Mouse (Mus musculus) Patski (cell line): Measurements from ENCODE around the gene Ccdc146. TPM values are rescaled to one million over a fixed set of nuclear protein-coding genes. Genes with fewer than 3 reads are reported as not detected.

Experiments
- ATAC-seq: fragments of 100-300 bp; one replicate; pipeline ENCODE4 v1.8.0; 2021
- CTCF ChIA-PET: fragments of 350-600 bp; sonication (Branson Sonifier 250); formaldehyde crosslinking; loops from one replicate; lab custom pipeline; 2022; ENCODE audit warnings: inconsistent platforms; lab: Charles Lee
- POLR2A ChIA-PET: fragments of 350-600 bp; sonication (Branson Sonifier 250); formaldehyde crosslinking; loops from one replicate; lab custom pipeline; 2022; ENCODE audit warnings: antibody characterized with exemption, inconsistent platforms; lab: Charles Lee
- DNase-seq: peaks from one replicate; pipeline ENCODE4 v3.0.0-alpha.2; 2011; ENCODE audit warnings: low read depth, low spot score
- H3K27me3 ChIP-seq: fragments of 371-371 bp; one replicate; pipeline ENCODE4 v1.5.1; 2021
- CTCF ChIP-seq: fragments of 100-300 bp; IDR thresholded peaks from one replicate; pipeline ENCODE4 v1.5.1; 2021
- in situ Hi-C: fragments of 300-500 bp; cut with MboI; formaldehyde crosslinking; loops from 3 replicates; pipeline ENCODE4 v1.11.1; 2018; ENCODE audit warnings: low pct_unique_long_range_greater_than_20kb, mixed read lengths
- polyA plus RNA-seq: library from polyadenylated mRNA; unstranded; gene quantifications from one replicate; pipeline ENCODE4 v1.2.3, GENCODE M21; 2021

Ccdc146 gene
- polyA plus RNA-seq, 1 experiment from 2014 or later: 0.37 TPM

GRCm38 (mm10) chr5:21376935-21377334 lies 47.5 kb downstream of the Ccdc146 start:
- ATAC-seq (no peak), DNase-seq (no peak)
- peaks cover 29% of the 10 kb centered on the region for H3K27me3 ChIP-seq
- POLR2A ChIA-PET: no interaction called here
- in situ Hi-C loops: no loop called here
- CTCF ChIA-PET: interaction anchor here (1.0 kb wide), 1 partner anchor 18 kb away, joined by 3 read pairs; no protein-coding TSS in a partner anchor
- no peak for TF ChIP-seq CTCF

DNA sequence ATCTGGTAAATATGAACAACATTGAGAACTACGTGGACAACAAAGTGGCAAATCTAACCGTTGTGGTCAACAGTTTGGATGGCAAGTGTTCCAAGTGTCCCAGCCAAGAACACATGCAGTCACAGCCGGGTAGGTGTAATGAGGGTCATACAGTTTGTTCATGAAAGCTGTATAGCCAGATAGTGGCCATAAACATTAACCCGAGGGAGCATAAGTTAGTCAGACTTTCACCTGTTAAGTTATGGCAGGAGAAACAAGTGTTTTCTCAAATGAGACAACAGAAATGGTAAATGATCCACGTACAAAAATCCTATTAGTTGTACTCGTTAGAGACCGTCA lies 51.3 kb downstream of the Ccdc146 start:
- in situ Hi-C loops: no loop called here
- DNase-seq (no peak), ATAC-seq (no peak)
- POLR2A ChIA-PET: no interaction called here
- CTCF ChIA-PET: no interaction called here
- no peak for TF ChIP-seq CTCF
- H3K27me3 ChIP-seq: peaks cover 51% of the 10 kb centered on the region

- H3K27me3 ChIP-seq: peaks cover 48% of the 10 kb centered on the region
- no peak for DNase-seq
- ChIA-PET CTCF (no interaction called here), POLR2A (no interaction called here)
- TF ChIP-seq CTCF: no peak
- ATAC-seq: no peak
- in situ Hi-C loops: no loop called here
Observed at GRCm38 (mm10) chr5:21372493-21373179, 51.8 kb downstream of the Ccdc146 start, which contains the start of gene Fgl2. Gene Fgl2 (plus strand): TSS chr5:21372642.

GRCm38 (mm10) chr5:21371920-21372319 lies 52.6 kb downstream of the Ccdc146 start:
- no peak for ATAC-seq
- in situ Hi-C loops: no loop called here
- H3K27me3 ChIP-seq: peaks cover 44% of the 10 kb centered on the region
- no peak for DNase-seq
- TF ChIP-seq CTCF: no peak
- ChIA-PET POLR2A (no interaction called here), CTCF (no interaction called here)

DNA sequence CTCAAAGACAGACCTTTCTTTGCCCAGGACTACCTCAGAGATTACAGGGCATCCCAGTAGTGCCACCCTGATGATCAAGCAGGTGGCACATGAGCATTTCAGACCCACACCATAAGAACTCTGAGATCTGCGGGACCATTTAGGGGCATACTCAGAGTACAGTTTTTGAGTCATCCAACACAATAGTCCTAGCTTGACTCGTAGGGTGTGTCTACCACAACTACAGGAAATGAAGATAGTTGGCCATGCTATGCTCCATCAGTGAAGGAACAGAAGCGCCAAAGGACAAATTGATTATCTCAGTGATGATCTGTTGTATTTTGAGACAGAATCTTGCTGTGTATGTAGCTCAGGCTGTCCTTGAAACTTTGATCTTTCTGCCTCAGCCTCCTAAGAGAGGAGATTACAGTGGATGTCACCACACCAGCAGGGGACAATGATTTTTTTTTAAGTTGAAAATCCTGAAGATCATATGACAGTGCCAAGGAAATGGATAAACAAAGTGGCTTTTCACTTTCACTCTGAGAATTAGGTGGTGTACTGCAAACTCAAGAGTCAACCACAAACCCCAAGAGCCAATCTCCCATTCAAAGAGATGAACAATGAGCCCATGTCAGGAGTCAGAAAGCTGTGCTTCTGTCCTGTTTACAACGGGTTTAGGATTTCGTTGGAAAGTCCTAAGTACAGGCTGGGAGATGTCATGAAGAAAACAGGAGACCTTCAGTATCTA lies 54.1 kb downstream of the Ccdc146 start:
- in situ Hi-C loops: no loop called here
- no peak for DNase-seq
- ATAC-seq: no peak
- ChIA-PET POLR2A (no interaction called here), CTCF (no interaction called here)
- no peak for TF ChIP-seq CTCF
- peaks cover 49% of the 10 kb centered on the region for H3K27me3 ChIP-seq

DNA sequence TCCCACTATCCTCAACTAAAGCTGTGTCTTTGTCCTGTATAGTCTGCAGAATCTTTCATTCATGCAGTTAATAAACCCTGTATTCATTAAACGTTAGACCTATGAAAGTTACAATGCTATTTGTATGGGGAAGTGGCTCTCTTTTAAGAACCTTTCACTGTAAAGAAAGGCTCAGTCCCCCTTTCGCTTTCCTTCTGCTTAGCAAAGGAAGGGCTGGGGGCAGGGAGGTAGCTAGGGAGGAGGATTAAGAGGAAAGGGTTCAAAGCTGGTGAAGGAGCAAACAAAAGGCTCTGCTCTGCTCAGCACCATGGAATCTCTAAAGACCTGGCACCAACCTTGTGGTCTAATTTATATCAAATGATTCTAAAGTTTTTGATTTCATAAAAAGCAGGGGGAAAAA lies 57.0 kb downstream of the Ccdc146 start:
- no peak for ATAC-seq
- DNase-seq: no peak
- peaks cover 50% of the 10 kb centered on the region for H3K27me3 ChIP-seq
- in situ Hi-C loops: no loop called here
- TF ChIP-seq CTCF: no peak
- CTCF ChIA-PET: no interaction called here
- POLR2A ChIA-PET: no interaction called here

DNA sequence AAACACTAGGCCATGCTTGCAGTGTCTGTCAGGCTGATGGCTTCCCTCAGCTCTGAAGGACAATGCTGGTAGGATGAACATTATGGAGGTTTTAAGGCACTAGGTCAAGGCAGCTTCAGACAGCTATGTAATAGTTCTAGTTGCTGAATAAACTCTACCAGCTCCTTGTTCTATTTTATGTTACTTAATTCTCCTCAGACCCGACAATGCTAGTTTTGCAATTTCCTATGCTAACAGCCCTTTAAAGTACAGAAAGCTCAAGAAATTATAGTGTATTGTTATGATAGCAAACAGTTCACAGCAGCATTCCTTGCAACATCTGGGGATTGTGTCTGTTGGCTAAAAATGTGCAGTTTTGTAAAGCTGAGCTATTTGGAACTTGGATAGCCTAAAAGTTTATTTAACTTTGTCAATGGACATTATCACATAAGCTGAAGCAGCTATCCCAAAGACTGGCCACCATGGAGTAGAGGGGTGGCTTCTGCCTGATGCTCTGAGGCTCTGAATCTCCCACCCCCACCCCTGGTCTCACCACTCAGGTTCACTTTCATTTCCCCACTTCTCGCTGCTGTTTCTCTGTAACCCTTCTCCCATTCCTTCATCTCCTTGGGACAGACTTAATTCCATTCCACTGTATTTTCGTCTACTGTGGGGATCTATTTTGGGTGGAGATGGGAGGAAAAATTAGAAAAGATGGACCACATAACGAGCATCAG lies 58.0 kb downstream of the Ccdc146 start:
- no peak for ATAC-seq
- peaks cover 44% of the 10 kb centered on the region for H3K27me3 ChIP-seq
- ChIA-PET POLR2A (no interaction called here), CTCF (interaction anchor here (1.3 kb wide), 1 partner anchor 12 kb away, joined by 3 read pairs; no protein-coding TSS in a partner anchor)
- TF ChIP-seq CTCF: no peak
- in situ Hi-C loops: no loop called here
- DNase-seq: no peak

- ATAC-seq: no peak
- H3K27me3 ChIP-seq: peaks cover 53% of the 10 kb centered on the region
- ChIA-PET CTCF (interaction anchor here (3.2 kb wide), 1 partner anchor 11 kb away, joined by 8 read pairs; no protein-coding TSS in a partner anchor), POLR2A (no interaction called here)
- no peak for TF ChIP-seq CTCF
- in situ Hi-C loops: no loop called here
- DNase-seq: no peak
Observed at GRCm38 (mm10) chr5:21363343-21363742, 61.1 kb downstream of the Ccdc146 start.

- ATAC-seq: no peak
- no peak for DNase-seq
- peaks cover 43% of the 10 kb centered on the region for H3K27me3 ChIP-seq
- ChIA-PET POLR2A (no interaction called here), CTCF (no interaction called here)
- in situ Hi-C loops: no loop called here
- no peak for TF ChIP-seq CTCF
Observed at GRCm38 (mm10) chr5:21358648-21359047, 65.8 kb downstream of the Ccdc146 start.

DNA sequence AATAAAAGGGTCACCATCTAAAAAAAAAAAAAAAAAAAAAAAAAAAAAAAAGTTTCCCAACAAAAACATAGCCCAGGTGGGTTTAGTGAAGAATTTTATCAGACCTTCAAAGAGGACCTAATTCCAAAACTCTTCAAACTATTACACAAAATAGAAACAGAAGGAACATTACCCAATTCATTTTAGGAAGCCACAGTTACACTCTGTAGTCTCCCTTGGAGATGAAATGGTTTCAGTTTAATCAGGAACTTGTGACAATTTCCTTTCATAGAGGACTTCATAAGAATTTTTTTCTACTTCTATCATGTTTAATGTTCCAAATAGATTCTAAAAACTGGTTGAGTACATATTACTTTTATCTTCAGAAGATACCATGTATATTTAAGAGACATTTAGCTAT lies 72.8 kb downstream of the Ccdc146 start:
- no peak for ATAC-seq
- in situ Hi-C loops: no loop called here
- no peak for TF ChIP-seq CTCF
- DNase-seq: no peak
- ChIA-PET CTCF (interaction anchor here (2.4 kb wide), 1 partner anchor 11 kb away, joined by 8 read pairs; no protein-coding TSS in a partner anchor), POLR2A (interaction anchor here (0.6 to 0.7 kb wide), 2 partner anchors 10 to 1231 kb away, joined by 3 to 12 read pairs; no protein-coding TSS in a partner anchor)
- peaks cover 9% of the 10 kb centered on the region for H3K27me3 ChIP-seq
